Comparison of ENCODE assay signal across 12 mouse cellular contexts in genomic region chr7:63824009-63824408, GRCm38 (mm10).
DNase-seq lines count a peak whose midpoint lies in the region; ATAC-seq lines count a peak whose summit lies in the region.
"Had no signal": no experiment of that assay in that cellular context is flagged by ENCODE, and none has a peak within 500 bp of the region (broad histone marks: within the 10 kb centered on the region; RNA-seq: fewer than 3 reads in every experiment).

No protein-coding gene starts in this region.

- H3K36me3 ChIP-seq in heart, embryonic 15.5 days, result no peaks in the 10 kb centered on the region
- H3K36me3 ChIP-seq: G1E had no signal

- 0 out of 2 replicates have a peak overlapping the region, but pooled peaks have one; percentile 11 for H3K27ac ChIP-seq in heart, embryonic 15.5 days

- no peaks in the 10 kb centered on the region for H3K27me3 ChIP-seq in heart, embryonic 15.5 days

- no peak overlapping the region for H3K4me3 ChIP-seq in heart, embryonic 15.5 days

- no peaks in the 10 kb centered on the region for H3K9me3 ChIP-seq in heart, embryonic 15.5 days (replicated peaks)
- H3K9me3 ChIP-seq: G1E had no signal

- no peak overlapping the region for H3K4me2 ChIP-seq in heart, embryonic 15.5 days
- H3K4me2 ChIP-seq: midbrain, embryonic 11.5 days had no signal

- 42% methylated on average over 7 of the region's 7 CpGs for WGBS in heart, embryonic 15.5 days

- no peak overlapping the region for H3K9ac ChIP-seq in heart, embryonic 15.5 days

- ATAC-seq in heart, embryonic 15.5 days (replicated peaks; ENCODE audit: insufficient number of reproducible peaks, insufficient read depth, low FRiP score, low read depth), result no peak
- ATAC-seq in erythroblast, adult 5-6 weeks (replicated peaks; ENCODE audit: low FRiP score, poor library complexity, severe bottlenecking), result no peak
- ATAC-seq: forebrain, embryonic 14.5 days had no signal

- peak; percentile 32 for DNase-seq in ovary, postnatal 36 days (ENCODE audit: low spot score)
- DNase-seq in ovary, postnatal 14 days (ENCODE audit: low spot score), result no peak
- DNase-seq in kidney, postnatal 25 days, result peak; percentile 58 to 75
- peak; percentile 32 for DNase-seq in yolk sac, embryonic 10.5 days (ENCODE audit: low spot score)
- DNase-seq in gastrocnemius, postnatal 4 days (ENCODE audit: low spot score in 2 of 2), result no peak
- DNase-seq in right cerebral cortex, postnatal 10 days (ENCODE audit: low spot score in 2 of 2), result no peak
- DNase-seq: retina, postnatal 1 day had no signal

- no peaks in the 10 kb centered on the region for H3K4me1 ChIP-seq in heart, embryonic 15.5 days (replicated peaks)

Comparison
In these comparisons a context has a peak if more than half of its experiments do, and no peak if none do; other contexts are left out.
1. DNase-seq: peak in ovary, postnatal 36 days (single experiment), kidney, postnatal 25 days (2 of 2) and yolk sac, embryonic 10.5 days (single experiment); none in ovary, postnatal 14 days (single experiment), gastrocnemius, postnatal 4 days (0 of 2) and right cerebral cortex, postnatal 10 days (0 of 2).